Comparison of ENCODE assay signal across 17 mouse cellular contexts in genomic region chrX:35906696-35907330, GRCm38 (mm10).
"Had no signal": no experiment of that assay in that cellular context is flagged by ENCODE, and none has a peak within 500 bp of the region (broad histone marks: within the 10 kb centered on the region; RNA-seq: fewer than 3 reads in every experiment).

No protein-coding gene starts in this region.

- DNase-seq: kidney, adult 2 months; kidney, postnatal 14 days; layer of hippocampus, postnatal 36 days; lung, adult 2 months; lung, postnatal 36 days; midbrain, embryonic 14.5 days; retina, postnatal 1 day; right cerebral cortex, postnatal 14 days; thymus, postnatal 14 days had no signal

- H3K27ac ChIP-seq: kidney, embryonic 15.5 days; limb, embryonic 13.5 days; liver, embryonic 15.5 days; neural tube, embryonic 15.5 days; stomach, postnatal 0 days had no signal

- H3K36me3 ChIP-seq: kidney, embryonic 15.5 days; limb, embryonic 13.5 days; liver, embryonic 15.5 days; neural tube, embryonic 15.5 days had no signal

- H3K9me3 ChIP-seq: kidney, embryonic 15.5 days; limb, embryonic 13.5 days; liver, embryonic 15.5 days; neural tube, embryonic 15.5 days had no signal

- H3K9ac ChIP-seq: kidney, embryonic 15.5 days; limb, embryonic 13.5 days; liver, embryonic 15.5 days; neural tube, embryonic 15.5 days had no signal

- H3K4me3 ChIP-seq: kidney, embryonic 15.5 days; limb, embryonic 13.5 days; liver, embryonic 15.5 days; myocyte; neural tube, embryonic 15.5 days had no signal

- H3K4me2 ChIP-seq: kidney, embryonic 15.5 days; limb, embryonic 13.5 days; liver, embryonic 11.5 days; liver, embryonic 15.5 days; neural tube, embryonic 15.5 days had no signal

- ATAC-seq: lung, postnatal 0 days had no signal

- H3K27me3 ChIP-seq: kidney, embryonic 15.5 days; limb, embryonic 13.5 days; liver, embryonic 15.5 days; neural tube, embryonic 15.5 days had no signal

- H3K4me1 ChIP-seq: kidney, embryonic 15.5 days; limb, embryonic 13.5 days; liver, embryonic 15.5 days; neural tube, embryonic 15.5 days had no signal
